Mouse (Mus musculus) midbrain, embryonic 16.5 days (tissue): Measurements from ENCODE around the gene Fars2. TPM values are rescaled to one million over a fixed set of nuclear protein-coding genes. Genes with fewer than 3 reads are reported as not detected.

Source experiments
- ATAC-seq: fragments of 200-750 bp; cut with Nextera tagmentation; 2 replicates; pipeline ENCODE4 v1.8.0; 2017; ENCODE audit warnings: moderate TSS enrichment
- H3K27ac ChIP-seq: fragments of 300-500 bp; sonication (generic); 2 replicates; pipeline ENCODE4 v1.5.1; 2014; ENCODE audit warnings: mild to moderate bottlenecking, low read length, mixed read lengths
- H3K27me3 ChIP-seq: fragments of 300-500 bp; sonication (generic); 2 replicates; pipeline ENCODE4 v1.6.1; 2014; ENCODE audit warnings: low read depth, low read length, mixed read lengths; ENCODE audit not compliant: control insufficient read depth, insufficient read depth
- H3K36me3 ChIP-seq: fragments of 300-500 bp; sonication (generic); 2 replicates; pipeline ENCODE4 v1.6.1; 2014; ENCODE audit warnings: mild to moderate bottlenecking, low read length, moderate library complexity, mixed read lengths; ENCODE audit not compliant: control insufficient read depth, insufficient read depth
- H3K4me1 ChIP-seq: fragments of 300-500 bp; sonication (generic); 2 replicates; pipeline ENCODE4 v1.6.1; 2014; ENCODE audit warnings: mild to moderate bottlenecking, low read length, mixed read lengths; ENCODE audit not compliant: control insufficient read depth, insufficient read depth
- H3K4me2 ChIP-seq: fragments of 300-500 bp; sonication (generic); 2 replicates; pipeline ENCODE4 v1.6.1; 2014; ENCODE audit warnings: mild to moderate bottlenecking, low read length, mixed read lengths
- H3K4me3 ChIP-seq: fragments of 300-500 bp; sonication (generic); 2 replicates; pipeline ENCODE4 v1.5.1; 2014; ENCODE audit warnings: low read depth, mild to moderate bottlenecking, low read length, moderate library complexity, mixed read lengths
- H3K9ac ChIP-seq: fragments of 300-500 bp; sonication (generic); 2 replicates; pipeline ENCODE4 v1.6.1; 2014; ENCODE audit warnings: low read depth, low read length, mixed read lengths
- H3K9me3 ChIP-seq: fragments of 300-500 bp; sonication (generic); replicated peaks from 2 replicates; pipeline ENCODE4 v1.6.1; 2014; ENCODE audit warnings: mild to moderate bottlenecking, low read length, mixed read lengths; ENCODE audit not compliant: control insufficient read depth, poor library complexity, severe bottlenecking
- WGBS: fragments of 180-500 bp; shearing (Covaris S2); extraction: QIAGEN DNeasy Blood & Tissue Kit; methylation state at CpG from one replicate; pipeline ENCODE4 v1.1.7; 2014; 5-methylcytosine and 5-hydroxymethylcytosine counted together
- polyA plus RNA-seq: library from polyadenylated mRNA; unstranded; fragments of >200 nt; fragmentation: Nextera tagmentation; extraction: Ambion mirVana; gene quantifications from 2 replicates; pipeline ENCODE4 v1.2.1, GENCODE M21; 2015

The Fars2 gene
- polyA plus RNA-seq, 1 experiment from 2014 or later: 29.1 TPM

- H3K4me1 ChIP-seq: peaks cover 21% of the 10 kb centered on the region
- H3K4me2 ChIP-seq: peak overlapping the region; percentile 42
- no peaks in the 10 kb centered on the region for H3K9me3 ChIP-seq
- WGBS: 19% methylated on average over 16 of the region's 16 CpGs
- H3K27me3 ChIP-seq: no peaks in the 10 kb centered on the region
- H3K9ac ChIP-seq: peak overlapping the region; percentile 49
- peak overlapping the region; percentile 89 for H3K27ac ChIP-seq
- ATAC-seq: peak; percentile 89
- no peaks in the 10 kb centered on the region for H3K36me3 ChIP-seq
- H3K4me3 ChIP-seq: no peak overlapping the region
Observed at GRCm38 (mm10) chr13:36562447-36563441, 445.5 kb downstream of the Fars2 start.

GRCm38 (mm10) chr13:36564764-36565315, 447.6 kb downstream of the Fars2 start:
- Histone ChIP-seq H3K4me1 (peaks cover 21% of the 10 kb centered on the region), H3K4me3 (no peak overlapping the region), H3K27me3 (no peaks in the 10 kb centered on the region), H3K9ac (no peak overlapping the region), H3K4me2 (no peak overlapping the region), H3K9me3 (no peaks in the 10 kb centered on the region), H3K27ac (peak overlapping the region; percentile 35; the same call in 1 of the 2 replicates), H3K36me3 (no peaks in the 10 kb centered on the region)
- WGBS: 16% methylated on average over 5 of the region's 6 CpGs
- 0 out of 2 replicates have a peak, but pooled peaks have one; percentile 26 for ATAC-seq

- H3K9ac ChIP-seq: no peak overlapping the region
- no peak for ATAC-seq
- no peak overlapping the region for H3K27ac ChIP-seq
- H3K4me1 ChIP-seq: peaks cover 8% of the 10 kb centered on the region; the same call in 1 of the 2 replicates
- no peaks in the 10 kb centered on the region for H3K27me3 ChIP-seq
- no peak overlapping the region for H3K4me2 ChIP-seq
- H3K9me3 ChIP-seq: no peaks in the 10 kb centered on the region
- H3K4me3 ChIP-seq: no peak overlapping the region
- 57% methylated on average over 4 of the region's 4 CpGs for WGBS
- no peaks in the 10 kb centered on the region for H3K36me3 ChIP-seq
Observed at GRCm38 (mm10) chr13:36576781-36577180, 459.6 kb downstream of the Fars2 start.

GRCm38 (mm10) chr13:36577916-36578568, 460.8 kb downstream of the Fars2 start:
- no peaks in the 10 kb centered on the region for H3K36me3 ChIP-seq
- no peak overlapping the region for H3K4me3 ChIP-seq
- ATAC-seq: peak; percentile 51
- H3K9me3 ChIP-seq: no peaks in the 10 kb centered on the region
- H3K27ac ChIP-seq: peak overlapping the region; percentile 92
- peaks cover 17% of the 10 kb centered on the region; the same call in 1 of the 2 replicates for H3K4me1 ChIP-seq
- no peak overlapping the region for H3K4me2 ChIP-seq
- 57% methylated on average over 7 of the region's 7 CpGs for WGBS
- H3K27me3 ChIP-seq: no peaks in the 10 kb centered on the region
- no peak overlapping the region for H3K9ac ChIP-seq

- Histone ChIP-seq H3K9me3 (no peaks in the 10 kb centered on the region), H3K27me3 (no peaks in the 10 kb centered on the region), H3K27ac (peak overlapping the region; percentile 92), H3K36me3 (no peaks in the 10 kb centered on the region), H3K9ac (peak overlapping the region; percentile 67), H3K4me3 (peak overlapping the region; percentile 46), H3K4me2 (peak overlapping the region; percentile 68), H3K4me1 (peaks cover 24% of the 10 kb centered on the region)
- ATAC-seq: peak; percentile 97
- WGBS: 2% methylated on average over 41 of the region's 41 CpGs
Observed at GRCm38 (mm10) chr13:36578569-36579333, 461.5 kb downstream of the Fars2 start.

- Histone ChIP-seq H3K27me3 (no peaks in the 10 kb centered on the region), H3K27ac (peak overlapping the region; percentile 76), H3K9me3 (no peaks in the 10 kb centered on the region; the same call in 1 of the 2 replicates), H3K36me3 (no peaks in the 10 kb centered on the region), H3K4me1 (peaks cover 31% of the 10 kb centered on the region), H3K4me3 (no peak overlapping the region), H3K4me2 (peak overlapping the region; percentile 24; the same call in 1 of the 2 replicates), H3K9ac (peak overlapping the region; percentile 1)
- ATAC-seq: no peak
- 6% methylated on average over 10 of the region's 10 CpGs for WGBS
Observed at GRCm38 (mm10) chr13:36582406-36583070, 465.3 kb downstream of the Fars2 start.

GRCm38 (mm10) chr13:36583481-36584151, 466.4 kb downstream of the Fars2 start:
- H3K9ac ChIP-seq: peak overlapping the region; percentile 10; the same call in 1 of the 2 replicates
- no peaks in the 10 kb centered on the region for H3K36me3 ChIP-seq
- H3K4me1 ChIP-seq: peaks cover 31% of the 10 kb centered on the region
- peak overlapping the region; percentile 18; the same call in 1 of the 2 replicates for H3K4me2 ChIP-seq
- peak; percentile 47 for ATAC-seq
- no peaks in the 10 kb centered on the region for H3K27me3 ChIP-seq
- WGBS: 14% methylated on average over 16 of the region's 16 CpGs
- H3K9me3 ChIP-seq: no peaks in the 10 kb centered on the region; the same call in 1 of the 2 replicates
- no peak overlapping the region for H3K4me3 ChIP-seq
- H3K27ac ChIP-seq: peak overlapping the region; percentile 76
